Mouse (Mus musculus) thymus, postnatal 4 days (tissue): Measurements from ENCODE around the gene Tnfaip8l1.

Experiments used
- DNase-seq: peaks from one replicate; pipeline ENCODE4 v3.0.0; 2021

Gene Tnfaip8l1

DNA sequence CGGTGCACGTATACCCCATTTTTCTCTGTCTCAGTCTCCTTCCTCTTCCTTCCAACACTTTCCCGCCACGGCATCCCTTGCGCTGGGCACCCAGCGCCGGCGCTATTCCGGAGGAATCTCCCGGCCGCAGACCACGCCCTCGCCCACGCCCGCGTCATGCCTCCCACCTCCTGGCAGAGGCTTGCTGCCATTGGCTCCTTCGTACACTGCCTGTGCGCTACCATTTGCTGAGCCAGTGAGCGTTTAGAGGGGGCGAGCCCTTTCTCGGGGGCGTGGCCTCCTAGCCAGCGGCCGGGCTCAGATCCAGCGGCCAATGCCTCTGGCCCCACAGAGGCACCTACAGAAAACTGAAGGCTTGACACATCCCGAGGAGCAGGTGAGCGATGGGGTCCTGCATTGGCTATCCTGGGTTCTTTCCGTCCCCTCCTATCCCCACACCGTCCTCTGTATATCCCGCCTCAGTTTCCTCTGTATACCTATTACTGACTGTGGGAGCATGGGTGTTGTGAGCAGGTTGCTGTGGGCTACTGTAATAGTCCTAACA is at the start of gene Tnfaip8l1:
TSS of gene Tnfaip8l1 (plus strand) at position 247 of the 544 bp plus-strand sequence.
- DNase-seq = peak; percentile 94

- DNase-seq = no peak
Observed at GRCm38 (mm10) chr17:56112743-56113142, 49.5 kb upstream of the Tnfaip8l1 start.

DNA sequence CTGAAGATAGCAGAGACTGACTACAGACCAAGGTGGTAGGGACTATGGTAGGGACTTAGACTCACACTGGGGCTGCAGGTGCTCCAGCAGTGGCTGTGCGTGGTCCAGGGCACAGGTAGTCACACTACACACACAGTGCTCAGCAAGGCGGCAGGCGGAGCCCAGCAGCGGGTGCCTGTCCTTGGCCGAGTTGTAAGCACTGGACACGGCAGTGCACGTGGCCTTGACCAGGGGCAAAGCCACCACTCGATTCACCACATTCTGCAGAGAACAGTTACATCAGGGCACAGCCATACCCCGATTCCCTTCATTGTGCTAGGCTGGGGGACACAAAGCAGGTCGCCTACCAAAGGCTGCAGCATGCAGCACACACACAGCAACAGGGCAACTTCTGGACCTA is 46.1 kb upstream of the Tnfaip8l1 start:
- no peak for DNase-seq

DNA sequence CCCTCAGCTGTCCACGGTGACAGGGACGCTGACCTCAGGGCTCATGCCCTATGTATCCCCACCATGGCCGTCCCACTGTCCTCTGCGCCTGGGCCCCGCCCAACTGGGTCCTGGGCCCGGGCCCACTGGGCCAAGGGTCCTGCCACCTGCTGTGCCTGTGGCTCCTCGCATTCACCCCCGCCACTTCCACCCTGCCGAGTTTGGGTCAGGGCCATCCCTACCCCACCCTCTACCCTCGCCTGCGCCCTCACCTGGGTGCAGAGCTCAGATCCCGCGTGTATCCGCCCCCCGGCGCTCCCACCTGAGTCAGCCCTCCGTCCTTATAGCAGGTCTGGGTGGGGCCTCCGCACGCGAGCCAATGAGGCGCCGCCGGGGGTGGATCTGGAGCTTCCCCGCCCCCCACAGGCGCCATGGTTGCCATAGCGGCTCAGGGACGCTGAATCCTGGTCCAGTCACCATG is 45.0 kb upstream of the Tnfaip8l1 start, which contains the start of gene Plin5:
TSS of gene Plin5 (minus strand) at position 346 of the 460 bp plus-strand sequence.
- DNase-seq = peak; percentile 54

DNA sequence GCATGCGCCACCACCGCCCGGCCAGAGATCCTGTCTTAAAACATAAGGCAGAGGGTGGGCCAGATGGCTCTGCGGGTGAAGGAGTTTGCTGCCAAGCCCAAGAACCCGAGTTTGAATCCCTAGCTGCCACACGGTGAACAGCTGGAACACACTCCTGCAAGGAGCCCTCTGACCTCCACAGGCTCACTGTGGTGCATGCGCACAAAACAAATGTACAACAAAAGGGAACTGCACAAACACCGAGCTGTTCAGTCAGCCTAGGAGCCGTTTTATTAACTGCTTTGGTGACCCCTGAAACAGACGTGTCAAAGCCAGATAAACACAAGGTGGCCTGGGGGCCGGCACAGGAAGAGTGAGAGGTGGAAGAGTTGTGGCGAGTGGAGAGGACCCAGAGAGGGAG is 42.8 kb upstream of the Tnfaip8l1 start:
- no peak for DNase-seq

GRCm38 (mm10) chr17:56119981-56120880 is 42.0 kb upstream of the Tnfaip8l1 start:
- DNase-seq = no peak

DNA sequence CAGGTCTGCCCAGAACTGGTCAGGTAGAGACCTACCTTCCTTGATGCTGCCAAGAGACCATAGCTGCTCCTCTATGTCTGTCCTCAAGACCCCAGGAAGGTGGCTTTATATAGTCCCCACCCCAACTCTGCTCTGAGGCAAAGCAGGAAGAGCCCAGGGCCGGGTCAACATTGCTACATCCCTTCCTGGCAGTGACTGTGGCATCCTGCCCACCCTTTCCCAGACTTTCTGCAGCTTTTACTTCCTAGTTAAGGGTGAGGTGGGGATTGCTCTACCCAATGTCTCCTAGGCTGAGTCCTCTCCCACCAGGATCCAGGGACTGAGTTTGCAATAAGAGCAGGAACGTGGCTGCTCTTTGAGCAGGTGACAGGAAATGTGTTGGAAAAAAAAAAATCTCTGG is 40.5 kb upstream of the Tnfaip8l1 start, which contains the start of gene Lrg1:
TSS of gene Lrg1 (minus strand) at position 176 of the 400 bp plus-strand sequence.
- DNase-seq = no peak

GRCm38 (mm10) chr17:56123161-56123560 is 39.1 kb upstream of the Tnfaip8l1 start:
- DNase-seq = no peak

- no peak for DNase-seq
Observed at GRCm38 (mm10) chr17:56123681-56124340, 38.5 kb upstream of the Tnfaip8l1 start.

- peak; percentile 82 for DNase-seq
Observed at GRCm38 (mm10) chr17:56124377-56125275, 37.7 kb upstream of the Tnfaip8l1 start.

GRCm38 (mm10) chr17:56125276-56125630 is 37.0 kb upstream of the Tnfaip8l1 start:
- DNase-seq = no peak

DNA sequence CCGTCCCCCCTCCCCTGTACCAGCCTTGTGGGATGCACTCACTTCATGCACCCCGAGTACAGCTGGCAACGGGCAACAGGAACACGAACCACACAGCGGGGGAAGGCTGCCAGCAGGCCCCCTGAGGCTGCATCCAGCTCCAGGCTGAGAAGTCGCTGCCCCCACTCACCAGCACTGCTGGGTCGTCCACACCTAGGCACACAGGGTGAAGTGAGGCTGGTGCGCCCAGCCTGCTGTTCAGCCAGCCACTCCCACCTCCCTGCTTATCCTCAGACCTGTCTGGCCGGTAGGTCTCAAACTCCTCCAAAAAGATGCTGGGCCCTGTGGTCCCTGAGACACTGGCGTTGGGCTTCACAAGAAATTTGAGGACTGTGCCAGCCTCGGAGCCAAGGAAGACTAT is 36.1 kb upstream of the Tnfaip8l1 start:
- no peak for DNase-seq

GRCm38 (mm10) chr17:56128246-56128645 is 34.0 kb upstream of the Tnfaip8l1 start:
- no peak for DNase-seq

- DNase-seq = no peak
Observed at GRCm38 (mm10) chr17:56131136-56131535, 31.1 kb upstream of the Tnfaip8l1 start.

DNA sequence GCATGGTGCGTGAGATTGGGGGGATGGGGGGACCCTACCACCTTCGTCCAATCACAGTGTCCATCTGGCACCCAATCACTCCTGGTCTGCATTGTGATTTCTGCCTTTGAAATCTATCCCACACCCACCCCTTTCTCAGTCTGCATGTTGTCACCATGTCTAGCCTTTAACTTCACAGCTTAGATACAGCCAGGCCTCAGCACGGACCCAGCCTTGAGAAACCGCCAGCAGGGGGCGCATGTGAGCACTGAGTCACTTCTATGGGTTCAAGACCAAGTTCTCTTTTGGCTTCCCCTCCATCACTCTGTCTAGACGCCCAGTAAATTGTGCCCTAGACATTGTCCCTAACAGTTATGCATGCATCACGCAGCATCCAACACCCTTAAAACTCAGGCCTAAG is 30.5 kb upstream of the Tnfaip8l1 start:
- peak; percentile 91 for DNase-seq

DNA sequence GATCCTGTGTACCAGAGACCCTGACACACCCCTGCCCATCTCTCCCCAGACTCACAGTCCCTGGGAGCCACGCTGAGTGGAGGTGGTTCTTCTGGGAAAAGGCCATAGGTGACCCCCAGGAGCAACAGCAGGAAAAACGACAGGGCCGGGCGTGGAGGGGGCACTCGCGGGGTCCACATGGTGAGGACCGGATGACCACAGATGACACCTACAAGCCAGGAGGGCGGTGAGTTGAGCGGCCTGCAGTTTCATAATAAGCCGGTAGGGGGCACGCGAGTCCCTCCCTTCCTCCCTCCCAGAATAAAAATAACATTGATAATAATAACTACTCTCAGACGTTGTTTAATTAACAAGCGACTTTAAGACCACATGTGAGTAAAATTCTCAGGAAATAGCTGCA is 29.6 kb upstream of the Tnfaip8l1 start:
- DNase-seq = peak; percentile 81

DNA sequence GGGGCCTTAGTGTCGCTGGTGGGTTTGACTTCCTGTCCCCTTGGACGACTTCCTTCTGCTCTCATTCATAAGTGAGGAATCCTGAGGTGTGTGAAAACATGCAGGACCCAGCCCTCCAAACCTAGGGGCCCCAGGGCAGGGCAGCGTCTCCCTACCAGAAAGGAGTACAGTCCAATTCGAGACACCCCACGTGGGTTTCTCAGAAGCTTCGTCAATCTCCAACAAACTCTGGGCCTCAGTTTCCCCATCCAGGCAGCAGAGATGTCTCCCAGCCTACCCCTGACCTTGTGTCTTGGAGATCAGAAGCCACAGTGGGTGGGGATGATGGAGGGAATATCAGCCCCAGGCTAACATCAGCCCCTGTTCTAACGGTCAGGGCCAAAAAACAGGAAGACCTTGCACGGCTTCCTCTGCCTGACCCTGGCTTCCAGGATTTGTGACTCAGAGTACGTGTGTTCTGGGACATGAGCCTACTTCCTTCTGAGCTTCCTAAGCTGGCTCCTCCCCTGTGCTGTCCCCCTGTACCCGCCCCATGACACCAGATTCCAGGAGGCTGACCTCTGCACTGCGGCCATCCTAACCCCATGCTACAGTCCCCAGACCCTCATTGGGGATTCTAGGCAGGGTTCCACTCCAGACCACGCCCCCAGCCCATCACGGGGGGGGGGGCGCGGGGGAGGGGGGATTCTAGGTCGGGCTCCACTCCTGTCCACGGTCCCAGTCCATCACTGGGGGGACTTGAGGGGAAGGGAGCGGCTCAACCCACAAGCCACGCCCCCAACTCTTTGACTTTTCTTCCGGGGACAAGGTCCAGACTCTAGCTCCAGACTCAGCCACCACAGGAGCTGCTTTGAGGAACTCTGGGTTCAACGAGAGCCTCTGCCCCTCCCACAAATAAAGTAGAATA is 28.6 kb upstream of the Tnfaip8l1 start:
- DNase-seq = peak; percentile 48

GRCm38 (mm10) chr17:56134463-56134971 is 27.8 kb upstream of the Tnfaip8l1 start:
- peak; percentile 92 for DNase-seq

DNA sequence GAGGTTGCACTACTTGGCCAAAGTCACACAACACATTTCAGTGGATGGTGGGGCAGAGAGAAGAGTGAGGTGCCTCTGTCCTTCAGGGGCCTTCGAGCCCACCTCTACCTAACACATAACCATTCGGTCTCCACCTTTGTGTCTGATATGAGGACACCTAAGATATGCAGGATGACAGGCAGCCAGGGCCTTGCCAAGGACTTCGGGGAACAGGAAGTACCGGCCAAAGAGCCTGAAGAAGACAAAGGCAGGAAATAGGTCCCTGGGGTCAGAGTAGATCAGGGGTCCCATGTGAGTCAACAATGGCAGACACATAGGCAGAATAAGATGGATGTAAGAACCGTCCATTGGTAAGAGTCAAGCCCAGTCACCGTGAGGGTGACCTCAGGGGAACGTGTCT is 25.7 kb upstream of the Tnfaip8l1 start:
- DNase-seq = no peak

DNA sequence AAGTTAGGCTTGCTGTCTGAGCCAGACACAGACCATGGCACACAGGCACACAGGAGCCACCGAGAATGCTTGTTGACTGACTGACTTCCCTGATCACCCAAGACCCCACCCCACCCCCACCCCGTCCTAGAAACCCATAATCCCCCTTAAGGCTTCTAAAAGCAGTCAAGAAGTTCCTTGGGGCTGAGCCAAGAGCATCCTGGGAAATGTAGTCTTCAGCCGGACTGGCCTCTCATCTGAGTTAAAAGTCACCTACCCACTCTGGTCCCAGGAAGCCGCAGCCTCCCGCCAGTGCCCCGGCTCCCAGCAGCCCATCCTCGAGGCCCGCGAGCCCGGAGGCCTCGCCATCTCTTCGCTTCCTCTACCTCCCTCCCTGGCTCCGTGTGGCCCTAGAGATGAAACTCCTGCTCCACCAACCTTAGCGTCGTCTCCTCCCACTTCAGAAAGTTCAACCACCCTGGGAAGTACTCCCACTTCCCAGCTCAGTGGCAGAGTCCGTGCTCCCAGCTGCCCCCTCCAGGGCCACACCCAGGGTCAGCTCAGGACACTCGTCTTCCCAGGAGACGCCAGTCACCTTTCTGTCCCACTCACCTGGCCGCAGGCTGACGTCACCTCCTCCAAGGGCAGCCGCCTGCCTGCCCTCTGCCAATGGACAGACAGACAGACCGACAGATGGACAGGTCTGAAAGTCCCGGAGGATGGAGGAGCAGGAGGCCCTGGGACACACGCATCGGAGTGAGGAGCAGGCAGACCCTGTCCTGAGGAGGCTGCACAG is 24.3 kb upstream of the Tnfaip8l1 start:
- peak; percentile 17 for DNase-seq
